Mouse (Mus musculus) NIH3T3 (cell line): ENCODE measurements around the gene BC048562.

Experiments
- DNase-seq: peaks from one replicate; pipeline ENCODE4 v3.0.0-alpha.2; 2012; ENCODE audit warnings: low read depth

BC048562 gene

GRCm38 (mm10) chr9:108451170-108451493 is 14.8 kb downstream of the BC048562 start:
- DNase-seq = no peak

- no peak for DNase-seq
These were observed 15.4 kb downstream of the BC048562 start for GRCm38 (mm10) chr9:108451519-108452160.

DNA sequence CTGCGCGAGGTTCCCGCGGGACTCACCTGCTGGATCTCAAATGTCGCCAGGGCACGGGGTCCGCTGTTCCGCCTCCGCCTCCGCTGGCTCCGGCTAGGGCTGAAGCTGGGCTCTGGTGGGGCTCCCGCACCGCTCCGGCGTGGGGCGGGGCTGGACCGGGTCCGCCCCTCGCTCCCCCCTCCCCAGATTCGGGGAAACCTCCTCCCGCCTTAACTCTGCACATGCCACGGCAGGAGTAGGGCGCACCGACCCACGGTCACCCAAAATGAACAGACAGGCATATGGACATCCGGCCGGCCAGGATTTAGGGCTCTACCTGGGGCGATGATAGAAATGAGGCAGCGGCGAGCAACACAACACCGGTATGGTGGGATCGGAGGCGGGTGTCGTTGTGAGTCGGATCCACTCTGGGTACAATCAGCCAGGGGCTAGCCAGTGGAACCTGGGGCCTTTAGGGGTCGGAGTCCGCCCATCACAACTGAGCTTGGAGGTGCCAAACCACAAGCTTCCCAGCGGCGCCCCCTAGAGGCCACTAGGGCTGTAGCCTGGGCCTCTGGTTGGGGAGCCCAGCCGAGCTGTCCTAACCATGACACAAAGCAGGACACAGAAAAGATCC is 16.1 kb downstream of the BC048562 start:
- peak; percentile 89 for DNase-seq

DNA sequence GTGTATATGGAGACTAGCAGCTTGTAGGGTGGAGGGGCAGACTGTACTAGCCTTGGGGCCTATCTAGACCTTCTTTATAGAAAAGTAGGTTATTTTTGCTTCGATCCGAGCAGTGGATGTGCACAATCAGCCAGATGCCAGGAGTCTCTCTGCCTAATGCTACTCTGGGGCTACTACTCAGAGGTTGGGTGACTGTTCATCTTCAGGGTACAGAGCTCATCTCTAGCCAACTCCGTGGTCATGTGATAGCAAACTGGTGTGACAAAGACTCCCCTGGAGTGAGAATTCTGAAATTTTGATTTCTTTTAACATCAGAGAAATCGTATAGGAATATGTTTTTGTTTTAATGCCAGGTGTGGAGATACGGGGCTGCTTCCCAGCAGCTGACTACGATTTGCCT is 16.6 kb downstream of the BC048562 start:
- no peak for DNase-seq

DNA sequence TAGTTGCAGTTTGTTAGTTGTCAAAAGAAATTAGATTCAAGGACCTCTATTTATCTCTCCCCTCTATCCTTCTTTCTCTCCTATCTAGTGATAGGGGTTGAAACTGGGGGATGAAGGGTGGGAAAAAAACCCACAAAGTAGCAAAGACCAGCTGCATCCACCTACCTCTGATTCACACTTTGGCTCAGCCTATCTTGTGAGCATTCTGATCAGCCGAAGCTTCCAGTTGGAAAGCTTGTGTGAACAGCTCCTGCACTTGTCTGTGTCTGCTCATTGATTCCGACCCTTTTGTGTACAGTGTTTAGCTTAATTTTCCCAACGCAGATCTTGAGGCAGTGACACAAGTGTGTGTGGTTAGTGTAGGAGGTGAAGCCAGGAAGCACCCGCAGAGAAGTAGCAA is 17.2 kb downstream of the BC048562 start:
- DNase-seq = peak; percentile 30

- no peak for DNase-seq
These were observed 18.1 kb downstream of the BC048562 start for GRCm38 (mm10) chr9:108454429-108454828.

GRCm38 (mm10) chr9:108455747-108456571 is 19.7 kb downstream of the BC048562 start:
- no peak for DNase-seq

DNA sequence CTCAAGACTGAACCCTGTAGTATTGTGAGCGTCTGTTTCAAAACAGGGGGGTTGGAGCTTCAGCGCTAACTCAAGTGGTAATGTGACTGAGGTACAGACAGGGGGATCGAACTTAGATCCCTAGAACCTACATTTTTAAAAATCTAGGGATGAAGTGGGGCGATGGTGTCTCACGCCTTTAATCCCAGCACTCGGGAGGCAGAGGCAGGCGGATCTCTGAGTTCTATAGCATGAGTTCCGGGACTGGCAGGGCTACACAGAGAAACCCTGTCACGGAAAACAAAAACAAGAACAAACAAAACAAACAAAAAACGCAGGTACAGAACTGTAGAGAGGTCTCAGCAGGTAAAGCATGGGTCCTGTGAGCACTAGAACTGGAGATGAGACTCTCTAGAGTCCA is 20.7 kb downstream of the BC048562 start:
- no peak for DNase-seq

GRCm38 (mm10) chr9:108459939-108460318 is 23.6 kb downstream of the BC048562 start:
- DNase-seq = no peak

- DNase-seq = peak; percentile 91
These were observed 24.3 kb downstream of the BC048562 start, which contains the start of gene Ccdc71 for GRCm38 (mm10) chr9:108460319-108461178. TSS of gene Ccdc71 (plus strand) at chr9:108460527.

DNA sequence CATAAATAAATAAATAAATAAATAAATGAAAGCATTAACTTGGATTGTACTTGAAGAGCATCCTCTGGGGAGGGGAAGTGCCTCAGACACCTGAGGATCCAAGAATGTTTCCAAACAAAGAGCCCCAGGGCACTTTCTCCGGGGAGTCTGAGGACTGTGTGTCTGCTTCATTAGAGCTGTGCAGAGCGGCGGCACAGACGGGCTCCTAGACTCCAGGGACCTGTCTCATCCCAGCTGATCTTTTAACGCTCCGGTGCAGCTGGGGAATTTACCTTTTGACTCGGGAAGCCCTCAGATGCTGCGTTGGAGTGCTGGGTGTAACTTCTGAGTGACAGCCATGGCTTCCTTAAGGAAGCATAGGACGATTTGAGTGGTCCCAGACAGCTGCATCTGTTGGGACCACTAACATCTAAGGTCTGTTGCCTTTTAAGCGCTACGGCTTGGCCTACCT is 24.9 kb downstream of the BC048562 start, which contains the start of gene Klhdc8b:
Klhdc8b (minus strand) TSS at position 401 of the 451 bp plus-strand sequence.
- peak; percentile 17 for DNase-seq

DNA sequence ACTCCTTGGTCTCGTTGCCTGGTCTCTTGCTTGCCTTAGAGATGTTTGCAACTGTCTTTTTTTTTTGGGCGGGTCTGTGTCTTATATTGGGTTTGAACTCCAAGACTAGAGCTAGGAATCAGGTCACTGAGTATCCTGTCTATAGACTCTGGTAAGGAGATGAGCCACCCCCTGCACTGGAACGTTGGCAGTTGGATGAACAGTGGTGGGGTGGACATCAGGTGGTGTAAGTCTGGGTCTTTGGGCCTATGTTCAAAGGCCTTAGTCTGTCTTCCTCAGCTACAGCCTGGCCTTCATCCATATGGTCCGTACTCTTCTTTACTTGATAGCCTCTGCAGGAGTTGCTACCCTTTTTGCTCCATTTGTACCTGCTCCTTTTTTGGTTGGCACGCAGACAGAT is 25.4 kb downstream of the BC048562 start:
- DNase-seq = no peak

DNA sequence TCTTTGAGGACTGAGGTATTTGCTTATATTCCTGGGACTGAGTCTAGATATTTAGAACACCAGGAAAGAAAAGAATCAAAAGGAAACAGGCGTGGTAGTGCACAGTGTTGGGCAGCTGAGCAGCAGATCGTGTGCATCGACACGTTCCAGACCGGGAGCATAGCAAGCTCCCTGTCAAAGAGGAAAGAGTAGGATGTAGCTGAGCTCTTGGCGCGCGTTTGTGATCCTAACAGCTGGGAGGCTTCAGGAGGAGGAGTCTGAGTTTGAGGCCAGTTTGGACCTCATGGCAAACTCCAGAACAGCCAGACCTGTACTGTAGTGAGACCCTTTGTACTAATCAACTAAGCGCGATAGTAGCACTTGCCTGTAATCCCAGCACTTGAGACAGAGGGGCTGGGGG is 25.9 kb downstream of the BC048562 start:
- DNase-seq = no peak

DNA sequence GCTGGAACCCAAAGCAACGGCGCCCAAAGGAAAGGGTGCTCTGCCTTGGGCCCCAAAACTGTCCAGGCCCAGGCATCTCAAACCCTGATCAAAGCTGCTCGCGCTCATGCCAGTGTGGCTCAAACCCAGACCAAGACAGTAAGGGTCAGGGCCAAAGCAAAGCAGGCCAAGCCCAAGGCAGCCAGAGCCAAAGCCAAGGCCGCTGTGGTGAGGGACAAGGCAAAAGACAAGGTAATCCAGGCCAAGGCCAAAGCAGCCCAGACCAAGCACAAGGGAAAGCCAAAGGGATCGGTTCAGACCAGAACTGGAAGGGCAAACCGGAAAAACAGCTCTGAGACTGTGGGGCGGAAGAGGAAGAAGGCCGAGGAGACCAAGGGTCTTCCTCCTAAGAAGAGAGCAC is 27.4 kb downstream of the BC048562 start:
- DNase-seq = no peak

DNA sequence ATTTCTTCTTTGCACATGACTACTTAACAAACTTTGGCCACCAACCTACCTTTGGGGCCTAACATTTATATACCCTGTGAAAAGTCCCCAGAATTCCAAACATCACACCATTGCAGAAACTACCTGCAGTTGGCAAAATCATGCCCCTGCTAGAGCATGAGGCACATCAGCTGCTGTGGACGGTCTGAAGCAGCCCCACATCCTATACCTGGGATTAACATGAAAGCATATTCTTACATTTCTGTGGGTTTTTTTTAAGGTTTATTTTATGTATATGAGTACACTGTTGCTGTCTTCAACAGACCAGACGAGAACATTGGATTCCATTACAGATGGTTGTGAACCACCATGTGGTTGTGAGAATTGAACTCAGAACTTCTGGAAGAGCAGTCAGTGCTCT is 29.9 kb downstream of the BC048562 start:
- no peak for DNase-seq

GRCm38 (mm10) chr9:108469430-108469829 is 33.1 kb downstream of the BC048562 start:
- no peak for DNase-seq

DNA sequence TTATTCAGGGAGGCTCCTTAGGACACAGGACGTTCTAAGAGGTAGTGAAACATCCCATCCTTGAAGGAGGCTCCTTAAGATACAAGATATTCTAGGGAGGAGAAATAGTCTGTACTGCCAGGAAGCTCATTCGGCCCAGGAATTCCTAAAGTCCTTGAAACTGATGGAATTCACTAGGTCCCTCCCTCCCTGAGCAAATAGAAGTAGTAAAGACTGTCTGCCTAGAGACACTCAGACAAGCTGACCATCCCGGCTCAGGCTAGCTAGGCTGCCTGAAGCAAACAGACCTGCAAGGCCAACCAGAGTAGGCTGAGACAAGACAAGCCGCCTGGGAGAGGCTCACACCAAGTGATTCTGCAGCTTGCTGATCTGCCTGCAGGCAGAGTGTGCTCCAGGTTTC is 33.6 kb downstream of the BC048562 start:
- no peak for DNase-seq

DNA sequence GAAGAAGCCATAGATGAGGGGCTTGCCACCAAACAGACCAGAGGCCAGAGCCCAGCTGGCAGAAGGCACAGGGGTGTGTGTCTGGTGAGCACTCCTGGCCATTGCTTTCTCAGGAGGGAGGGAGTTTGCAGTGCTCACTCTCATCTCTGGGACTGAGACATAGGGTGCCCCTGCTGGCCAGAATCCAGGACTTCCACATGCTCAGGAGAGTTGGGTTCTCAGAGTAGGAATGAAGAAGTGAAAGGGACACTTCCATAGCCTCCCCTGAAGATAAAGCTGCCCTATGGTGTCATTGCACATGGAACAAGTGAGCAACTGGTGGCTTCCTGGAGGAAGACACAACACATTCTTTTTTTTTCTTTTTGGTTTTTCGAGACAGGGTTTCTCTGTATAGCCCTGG is 38.2 kb downstream of the BC048562 start:
- peak; percentile 22 for DNase-seq

- peak; percentile 90 for DNase-seq
These were observed 42.4 kb downstream of the BC048562 start for GRCm38 (mm10) chr9:108478638-108479156.

DNA sequence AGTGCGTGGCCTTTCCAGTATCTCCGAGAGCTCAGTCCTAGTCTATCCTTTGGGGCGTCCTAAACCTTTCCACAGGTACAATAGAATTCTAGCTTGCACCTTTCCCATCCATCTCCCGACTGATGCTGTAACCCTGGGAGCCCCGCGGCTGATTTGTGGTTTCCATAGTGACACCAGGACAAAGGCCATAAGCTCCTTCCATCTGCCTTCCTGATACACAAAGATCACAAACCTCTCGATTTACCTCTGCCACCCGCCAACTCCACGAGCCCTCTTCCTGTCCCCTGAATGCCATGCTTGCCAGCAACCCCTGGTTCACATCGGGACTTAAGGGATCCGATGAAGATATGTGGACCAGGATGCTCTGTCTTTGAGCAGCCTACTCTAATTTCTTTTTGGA is 43.0 kb downstream of the BC048562 start:
- DNase-seq = no peak

- DNase-seq = peak; percentile 90
These were observed 43.6 kb downstream of the BC048562 start, which contains the start of gene Lamb2 for GRCm38 (mm10) chr9:108479721-108480351. TSS of gene Lamb2 (plus strand) at chr9:108479736.
